Mouse (Mus musculus) cortical plate, adult 2 months (tissue): ENCODE data around the gene Chp2. TPM values are rescaled to one million over a fixed set of nuclear protein-coding genes. Genes with fewer than 3 reads are reported as not detected.

Experiments used
- H3K27ac ChIP-seq: fragments of 200-500 bp; 2 replicates; pipeline ENCODE4 v1.5.1; 2012; ENCODE audit warnings: low read length, control low read depth, inconsistent platforms; ENCODE audit not compliant: insufficient read depth
- H3K4me1 ChIP-seq: fragments of 200-500 bp; 2 replicates; pipeline ENCODE4 v1.6.1; 2011; ENCODE audit warnings: low read length; ENCODE audit not compliant: control insufficient read depth, insufficient read depth
- H3K4me3 ChIP-seq: fragments of 200-500 bp; 2 replicates; pipeline ENCODE4 v1.5.1; 2011; ENCODE audit warnings: mild to moderate bottlenecking, low read length, control low read depth; ENCODE audit not compliant: insufficient read depth
- CTCF ChIP-seq: fragments of 200-500 bp; IDR thresholded peaks from 2 replicates; pipeline ENCODE4 v1.5.1; 2011; ENCODE audit warnings: mild to moderate bottlenecking, control low read depth, low read length; ENCODE audit not compliant: insufficient read depth; ENCODE audit errors: extremely low read depth
- POLR2A ChIP-seq: fragments of 200-500 bp; IDR thresholded peaks from 2 replicates; pipeline ENCODE4 v1.6.1; 2011; ENCODE audit warnings: mild to moderate bottlenecking, low read length, control low read depth; ENCODE audit not compliant: insufficient read depth; ENCODE audit errors: extremely low read depth
- polyA plus RNA-seq: library from polyadenylated mRNA; depleted of rRNA; stranded (reverse); fragments of >200 nt; gene quantifications from 2 replicates; pipeline ENCODE4 v1.2.3, GENCODE M21; 2012; rRNA removed

The Chp2 gene
- polyA plus RNA-seq, 1 experiment = 2.2 TPM

DNA sequence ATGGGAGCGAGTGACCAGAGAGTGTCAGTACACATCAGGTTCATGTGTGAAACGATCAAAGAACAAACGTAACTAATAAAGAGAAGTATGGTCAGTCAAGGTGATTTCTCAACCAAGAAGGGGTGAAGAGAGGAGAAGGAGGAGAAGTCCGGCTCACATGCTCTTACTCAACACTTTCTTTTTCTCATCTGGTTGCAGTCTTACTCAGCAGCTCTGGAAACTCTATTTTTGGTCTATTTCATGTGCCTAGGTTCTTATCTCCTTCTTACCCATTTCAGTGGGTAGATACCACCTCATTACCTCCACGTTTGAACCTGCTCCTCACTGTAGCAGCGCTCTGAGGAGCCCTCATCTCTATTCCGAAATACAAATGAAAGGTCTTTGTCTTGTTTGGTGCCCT is 37.4 kb downstream of the Chp2 start:
- no peak overlapping the region for H3K27ac ChIP-seq
- TF ChIP-seq CTCF = no peak
- TF ChIP-seq POLR2A = no peak
- no peak overlapping the region for H3K4me3 ChIP-seq
- no peaks in the 10 kb centered on the region for H3K4me1 ChIP-seq

DNA sequence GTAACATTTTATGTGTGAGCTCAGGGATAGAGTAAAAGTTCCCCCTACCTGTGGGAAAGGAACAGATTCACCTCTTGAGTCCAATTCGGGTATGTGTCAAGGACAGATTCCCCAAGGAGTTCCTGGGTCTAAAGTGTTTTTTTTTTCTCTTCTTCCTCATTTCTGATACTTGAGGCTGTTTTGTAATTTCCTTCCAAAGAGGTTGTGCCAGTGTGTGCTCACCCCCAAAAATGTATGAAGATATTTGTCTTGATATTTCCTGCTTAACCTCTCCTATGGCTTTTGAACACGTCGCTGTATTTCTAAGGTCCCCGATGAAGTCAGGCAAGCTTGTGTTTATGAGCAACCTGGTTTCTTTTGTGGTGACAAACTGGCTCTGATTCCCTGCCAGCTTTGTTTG is 39.2 kb downstream of the Chp2 start:
- Histone ChIP-seq H3K4me1 (no peaks in the 10 kb centered on the region), H3K27ac (no peak overlapping the region), H3K4me3 (no peak overlapping the region)
- no peak for TF ChIP-seq POLR2A
- no peak for TF ChIP-seq CTCF

DNA sequence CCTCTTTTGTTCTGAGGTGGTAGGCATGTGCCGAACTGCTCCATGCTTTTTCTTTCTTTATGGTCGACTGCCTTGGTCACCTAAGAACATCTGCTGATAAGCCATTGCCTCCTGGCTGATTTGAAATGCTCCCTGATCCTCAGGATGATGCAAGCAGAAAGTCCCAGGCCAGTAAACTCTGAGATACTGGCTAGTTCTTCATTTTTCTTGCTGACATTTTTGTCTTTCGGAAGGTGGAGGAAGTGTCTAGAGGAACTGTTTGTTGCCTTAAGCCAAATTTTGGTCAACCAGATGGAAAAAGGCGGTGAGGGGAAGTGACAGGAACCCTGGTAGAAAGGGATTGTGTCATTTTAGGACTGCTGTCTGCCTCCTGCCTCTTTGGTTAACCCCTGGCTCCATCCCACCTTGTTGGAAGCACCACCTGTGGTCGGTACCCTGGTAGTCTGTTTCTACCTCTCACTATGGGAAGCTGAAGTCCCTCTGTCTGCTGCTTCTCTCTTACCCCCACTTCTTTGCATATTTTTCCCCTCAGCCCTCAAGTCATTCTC is 40.8 kb downstream of the Chp2 start:
- Histone ChIP-seq H3K4me1 (no peaks in the 10 kb centered on the region), H3K27ac (no peak overlapping the region), H3K4me3 (no peak overlapping the region)
- TF ChIP-seq CTCF = no peak
- no peak for TF ChIP-seq POLR2A

DNA sequence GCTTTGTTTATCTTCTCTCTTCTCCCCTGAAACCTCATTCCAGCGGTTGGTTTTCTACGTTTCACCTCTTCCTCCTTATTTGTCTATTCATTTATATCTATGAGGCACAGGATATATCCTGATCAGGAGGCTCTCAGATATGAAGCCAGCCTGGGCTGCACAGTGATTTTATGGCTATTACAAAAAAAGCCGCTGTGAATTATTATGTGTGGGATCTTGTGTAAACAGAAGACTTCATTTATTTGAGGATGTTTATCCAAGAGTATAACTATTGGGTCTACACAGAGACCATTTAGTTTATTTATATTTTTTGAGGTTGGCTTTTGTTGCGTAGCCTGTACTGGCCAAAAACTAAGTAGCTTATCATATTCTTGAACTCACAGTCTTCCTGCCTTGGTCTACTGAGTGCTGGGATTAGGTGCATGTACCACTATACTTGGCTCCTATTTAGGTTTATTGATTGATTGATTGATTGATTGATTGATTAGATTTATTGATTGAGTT is 49.7 kb downstream of the Chp2 start:
- Histone ChIP-seq H3K4me3 (no peak overlapping the region), H3K27ac (no peak overlapping the region), H3K4me1 (no peaks in the 10 kb centered on the region)
- TF ChIP-seq POLR2A = no peak

DNA sequence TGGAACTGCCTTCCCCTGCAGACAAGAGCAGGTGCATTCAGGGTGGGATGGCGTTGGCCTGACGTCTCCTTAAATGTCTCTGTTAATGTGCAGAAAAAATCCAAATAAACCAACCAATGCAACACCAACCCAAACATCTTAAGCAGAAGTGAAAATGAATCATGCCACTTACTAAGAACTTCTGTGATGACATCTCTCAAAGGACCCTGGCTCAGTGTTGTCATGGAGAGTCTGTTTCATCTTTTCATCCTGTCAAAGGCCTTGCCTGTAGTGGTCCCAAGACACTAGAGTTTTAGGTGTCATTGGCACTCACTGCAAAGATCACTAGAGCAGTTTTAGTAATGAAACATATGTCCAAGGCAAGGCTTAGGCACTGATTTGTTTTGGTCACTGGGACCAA is 53.0 kb downstream of the Chp2 start:
- no peaks in the 10 kb centered on the region for H3K4me1 ChIP-seq
- H3K27ac ChIP-seq = no peak overlapping the region
- no peak for TF ChIP-seq POLR2A
- no peak for TF ChIP-seq CTCF
- H3K4me3 ChIP-seq = no peak overlapping the region

Other genes starting within 250 kb of the Chp2 start
- gene Cog7, start 237.8 kb upstream of the Chp2 start, polyA plus RNA-seq = 28.9 and 30.9 TPM in 2 replicates
- gene Gga2, start 198.3 kb upstream of the Chp2 start, polyA plus RNA-seq = 31.0 and 31.5 TPM in 2 replicates
- gene Ubfd1, start 152.3 kb upstream of the Chp2 start, polyA plus RNA-seq = 41.4 and 42.2 TPM in 2 replicates
- 4.8 and 6.0 TPM in 2 replicates for gene Ears2, start 152.2 kb upstream of the Chp2 start, polyA plus RNA-seq
- 199 and 201 TPM in 2 replicates for gene Ndufab1, start 117.6 kb upstream of the Chp2 start, polyA plus RNA-seq
- gene Palb2, start 86.5 kb upstream of the Chp2 start, polyA plus RNA-seq = 1.6 and 2.1 TPM in 2 replicates
- 124 and 126 TPM in 2 replicates for gene Dctn5, start 86.5 kb upstream of the Chp2 start, polyA plus RNA-seq
- gene Plk1, start 60.1 kb upstream of the Chp2 start, polyA plus RNA-seq = 3.3 and 3.7 TPM in 2 replicates
- gene Ern2, start 33.3 kb upstream of the Chp2 start, polyA plus RNA-seq = 0.10 and 0.13 TPM in 2 replicates
- gene Prkcb, start 69.3 kb downstream of the Chp2 start, polyA plus RNA-seq = 767 and 768 TPM in 2 replicates